Mouse (Mus musculus) neural tube, embryonic 11.5 days (tissue): ENCODE measurements around the gene Tmem88b. TPM values are rescaled to one million over a fixed set of nuclear protein-coding genes. Genes with fewer than 3 reads are reported as not detected.

Source experiments
- ATAC-seq: fragments of 200-750 bp; cut with Nextera tagmentation; 2 replicates; pipeline ENCODE4 v1.8.0; 2017; ENCODE audit warnings: moderate number of reproducible peaks, mild to moderate bottlenecking, moderate TSS enrichment, moderate library complexity; ENCODE audit not compliant: insufficient read depth, low FRiP score, low TSS enrichment
- DNase-seq: peaks from one replicate; pipeline ENCODE4 v3.0.0-alpha.2; 2015; ENCODE audit warnings: low spot score
- H3K27ac ChIP-seq: fragments of 300-500 bp; sonication (generic); 2 replicates; pipeline ENCODE4 v1.5.1; 2014; ENCODE audit warnings: low read depth, mild to moderate bottlenecking, low read length
- H3K27me3 ChIP-seq: fragments of 300-500 bp; sonication (generic); 2 replicates; pipeline ENCODE4 v1.6.1; 2014; ENCODE audit warnings: mild to moderate bottlenecking, low read length, mixed read lengths; ENCODE audit not compliant: control insufficient read depth, insufficient read depth
- H3K36me3 ChIP-seq: fragments of 300-500 bp; sonication (generic); 2 replicates; pipeline ENCODE4 v1.6.1; 2014; ENCODE audit warnings: mild to moderate bottlenecking, low read length, moderate library complexity, mixed read lengths; ENCODE audit not compliant: control insufficient read depth, insufficient read depth
- H3K4me1 ChIP-seq: fragments of 300-500 bp; sonication (generic); 2 replicates; pipeline ENCODE4 v1.6.1; 2014; ENCODE audit warnings: low read length, mixed read lengths; ENCODE audit not compliant: control insufficient read depth, insufficient read depth
- H3K4me2 ChIP-seq: fragments of 300-500 bp; sonication (generic); 2 replicates; pipeline ENCODE4 v1.6.1; 2014; ENCODE audit warnings: low read depth, mild to moderate bottlenecking, moderate library complexity
- H3K4me3 ChIP-seq: fragments of 300-500 bp; sonication (generic); 2 replicates; pipeline ENCODE4 v1.5.1; 2014; ENCODE audit warnings: low read depth, low read length
- H3K9ac ChIP-seq: fragments of 300-500 bp; sonication (generic); 2 replicates; pipeline ENCODE4 v1.6.1; 2014; ENCODE audit warnings: mild to moderate bottlenecking, low read length
- H3K9me3 ChIP-seq: fragments of 300-500 bp; sonication (generic); 2 replicates; pipeline ENCODE4 v1.6.1; 2016; ENCODE audit warnings: low read length; ENCODE audit not compliant: control insufficient read depth
- WGBS: fragments of 180-500 bp; shearing (Covaris S2); extraction: QIAGEN DNeasy Blood & Tissue Kit; methylation state at CpG from one replicate; pipeline ENCODE4 v1.1.7; 2014; 5-methylcytosine and 5-hydroxymethylcytosine counted together
- microRNA-seq: library from miRNA; unstranded; fragments of <30 nt; microRNA quantifications from one replicate; pipeline ENCODE4, GENCODE M21; 2016
- polyA plus RNA-seq: library from polyadenylated mRNA; unstranded; fragments of >200 nt; fragmentation: Nextera tagmentation; extraction: Ambion mirVana; gene quantifications from 2 replicates; pipeline ENCODE4 v1.2.1, GENCODE M21; 2014

Tmem88b gene
- polyA plus RNA-seq, 1 experiment from 2014 or later: 0.33 TPM

GRCm38 (mm10) chr4:155733267-155733666 lies 52.4 kb downstream of the Tmem88b start:
- Histone ChIP-seq H3K4me3 (no peak overlapping the region), H3K36me3 (no peaks in the 10 kb centered on the region), H3K4me2 (no peak overlapping the region), H3K27me3 (no peaks in the 10 kb centered on the region), H3K4me1 (peaks cover 11% of the 10 kb centered on the region), H3K9ac (no peak overlapping the region), H3K27ac (no peak overlapping the region), H3K9me3 (no peaks in the 10 kb centered on the region)
- 88% methylated on average over 10 of the region's 10 CpGs for WGBS
- DNase-seq (no peak), ATAC-seq (no peak)

Small RNA genes within 50 kb of the gene (microRNA-seq; reads per million reads assigned to microRNA genes)
- not detected for gene Gm27743

Other genes starting within 250 kb of the Tmem88b start
- gene Nadk, start 223.5 kb downstream of the Tmem88b start, polyA plus RNA-seq: 107 and 110 TPM in 2 replicates
- gene Slc35e2, start 184.5 kb downstream of the Tmem88b start, polyA plus RNA-seq: 18.3 and 18.7 TPM in 2 replicates
- gene Cdk11b, start 161.0 kb downstream of the Tmem88b start, polyA plus RNA-seq: 70.5 and 74.7 TPM in 2 replicates
- not detected in 2 replicates for gene Gm10563, start 140.5 kb downstream of the Tmem88b start, polyA plus RNA-seq
- 3.2 and 4.0 TPM in 2 replicates for gene Mmp23, start 132.5 kb downstream of the Tmem88b start, polyA plus RNA-seq
- 13.3 and 14.5 TPM in 2 replicates for gene Mib2, start 116.7 kb downstream of the Tmem88b start, polyA plus RNA-seq
- 2.2 and 2.7 TPM in 2 replicates for gene Fndc10, start 91.5 kb downstream of the Tmem88b start, polyA plus RNA-seq
- 154 and 158 TPM in 2 replicates for gene Ssu72, start 81.1 kb downstream of the Tmem88b start, polyA plus RNA-seq
- 0.64 and 1.3 TPM in 2 replicates for gene Tmem240, start 51.1 kb downstream of the Tmem88b start, polyA plus RNA-seq
- gene Atad3a, start 24.8 kb downstream of the Tmem88b start, polyA plus RNA-seq: 92.4 and 101 TPM in 2 replicates
- 11.7 and 13.1 TPM in 2 replicates for gene Vwa1, start 11.2 kb downstream of the Tmem88b start, polyA plus RNA-seq
- gene Ankrd65, start 4.6 kb upstream of the Tmem88b start, polyA plus RNA-seq: not detected in 2 replicates
- gene Mrpl20, start 17.0 kb upstream of the Tmem88b start, polyA plus RNA-seq: 225 and 246 TPM in 2 replicates
- 172 and 188 TPM in 2 replicates for gene Ccnl2, start 26.6 kb upstream of the Tmem88b start, polyA plus RNA-seq
- gene Aurkaip1, start 45.4 kb upstream of the Tmem88b start, polyA plus RNA-seq: 129 TPM in 2 replicates
- gene Mxra8, start 53.8 kb upstream of the Tmem88b start, polyA plus RNA-seq: 33.6 and 38.5 TPM in 2 replicates
- 14.2 and 15.1 TPM in 2 replicates for gene Dvl1, start 61.5 kb upstream of the Tmem88b start, polyA plus RNA-seq
- gene Tas1r3, start 77.5 kb upstream of the Tmem88b start, polyA plus RNA-seq: 0.45 and 0.48 TPM in 2 replicates
- gene Cptp, start 83.6 kb upstream of the Tmem88b start, polyA plus RNA-seq: 23.4 and 28.3 TPM in 2 replicates
- 89.7 and 95.0 TPM in 2 replicates for gene Ints11, start 83.7 kb upstream of the Tmem88b start, polyA plus RNA-seq
- gene Pusl1, start 105.9 kb upstream of the Tmem88b start, polyA plus RNA-seq: 37.5 and 42.2 TPM in 2 replicates
- 44.3 and 45.4 TPM in 2 replicates for gene Acap3, start 105.9 kb upstream of the Tmem88b start, polyA plus RNA-seq
- gene Ube2j2, start 158.0 kb upstream of the Tmem88b start, polyA plus RNA-seq: 154 and 162 TPM in 2 replicates
- gene C1qtnf12, start 176.4 kb upstream of the Tmem88b start, polyA plus RNA-seq: 19.6 and 22.0 TPM in 2 replicates
- gene B3galt6, start 206.8 kb upstream of the Tmem88b start, polyA plus RNA-seq: 18.9 and 19.9 TPM in 2 replicates
- gene Sdf4, start 207.0 kb upstream of the Tmem88b start, polyA plus RNA-seq: 136 and 139 TPM in 2 replicates
- gene Tnfrsf4, start 228.0 kb upstream of the Tmem88b start, polyA plus RNA-seq: 0.45 TPM in 2 replicates
- 0.62 and 0.82 TPM in 2 replicates for gene Tnfrsf18, start 240.3 kb upstream of the Tmem88b start, polyA plus RNA-seq